Comparison of ENCODE assay signal across 8 mouse cellular contexts in the genomic region with DNA sequence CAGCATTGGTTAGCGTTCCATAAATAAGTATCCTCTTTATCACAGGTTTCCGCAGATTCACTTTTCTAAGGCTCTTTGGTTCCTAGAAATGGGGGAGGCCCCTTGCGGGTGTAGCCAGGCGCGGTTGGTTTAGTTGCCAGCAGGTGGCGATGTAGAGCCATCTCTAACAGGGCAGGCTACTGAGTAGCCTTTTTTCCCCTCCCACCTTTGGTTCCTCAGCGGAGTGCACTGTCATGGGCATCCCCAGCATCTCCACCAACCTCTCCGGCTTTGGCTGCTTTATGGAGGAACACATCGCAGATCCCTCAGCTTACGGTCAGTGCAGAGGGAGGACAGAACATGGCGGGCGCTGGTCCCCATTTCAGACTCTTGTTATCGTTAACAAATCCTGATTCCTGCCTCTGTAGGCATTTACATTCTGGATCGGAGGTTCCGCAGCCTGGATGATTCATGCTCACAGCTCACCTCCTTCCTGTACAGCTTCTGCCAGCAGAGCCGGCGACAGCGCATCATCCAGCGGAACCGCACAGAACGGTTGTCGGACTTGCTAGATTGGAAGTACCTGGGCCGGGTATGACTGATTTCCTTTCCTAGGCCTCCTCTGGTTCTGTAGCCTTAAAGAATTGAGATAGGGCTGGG. TPM values are rescaled to one million over a fixed set of nuclear protein-coding genes. Genes with fewer than 3 reads are reported as not detected.
DNase-seq lines count a peak whose midpoint lies in the region; ATAC-seq lines count a peak whose summit lies in the region.

No protein-coding gene starts in this region.

- no peaks in the 10 kb centered on the region for H3K4me1 ChIP-seq in embryonic facial prominence, embryonic 14.5 days (ENCODE audit: control insufficient read depth, insufficient read depth, low read length)
- peaks cover 4% of the 10 kb centered on the region; the same call in 1 of the 2 replicates for H3K4me1 ChIP-seq in limb, embryonic 13.5 days
- H3K4me1 ChIP-seq in midbrain, embryonic 15.5 days, result peaks cover 3% of the 10 kb centered on the region; the same call in 1 of the 2 replicates

- no peak overlapping the region for H3K9ac ChIP-seq in embryonic facial prominence, embryonic 14.5 days (ENCODE audit: low read depth, low read length)
- no peak overlapping the region for H3K9ac ChIP-seq in limb, embryonic 13.5 days
- H3K9ac ChIP-seq in midbrain, embryonic 15.5 days, result no peak overlapping the region

- H3K36me3 ChIP-seq in embryonic facial prominence, embryonic 14.5 days (ENCODE audit: control insufficient read depth, insufficient read depth, low read length), result peaks cover 67% of the 10 kb centered on the region
- peaks cover 72% of the 10 kb centered on the region for H3K36me3 ChIP-seq in limb, embryonic 13.5 days
- H3K36me3 ChIP-seq in midbrain, embryonic 15.5 days (replicated peaks), result peaks cover 10% of the 10 kb centered on the region

- H3K4me3 ChIP-seq in embryonic facial prominence, embryonic 14.5 days (ENCODE audit: low read depth, low read length), result no peak overlapping the region
- no peak overlapping the region for H3K4me3 ChIP-seq in limb, embryonic 13.5 days
- no peak overlapping the region for H3K4me3 ChIP-seq in midbrain, embryonic 15.5 days

- peak; percentile 91 for DNase-seq in B cell, adult 2 months
- DNase-seq in adrenal gland, postnatal 36 days, result peak; percentile 85 to 89
- peak; percentile 80 for DNase-seq in embryonic facial prominence, embryonic 14.5 days (ENCODE audit: low spot score)
- peak; percentile 74 to 76 for DNase-seq in heart, adult 9 months (ENCODE audit: low spot score in 2 of 2)
- peak; percentile 86 for DNase-seq in kidney, adult 9 months
- DNase-seq in spleen, postnatal 36 days (ENCODE audit: low spot score in 2 of 2), result peak; percentile 79

- 55% methylated on average over 23 of the region's 23 CpGs for WGBS in embryonic facial prominence, embryonic 14.5 days
- WGBS in limb, embryonic 13.5 days, result 55% methylated on average over 23 of the region's 23 CpGs
- WGBS in midbrain, embryonic 15.5 days, result 54% methylated on average over 23 of the region's 23 CpGs

- H3K9me3 ChIP-seq in embryonic facial prominence, embryonic 14.5 days (ENCODE audit: control insufficient read depth, low read length), result no peaks in the 10 kb centered on the region
- H3K9me3 ChIP-seq in limb, embryonic 13.5 days, result no peaks in the 10 kb centered on the region
- H3K9me3 ChIP-seq in midbrain, embryonic 15.5 days, result no peaks in the 10 kb centered on the region

- peak; percentile 70 for ATAC-seq in embryonic facial prominence, embryonic 14.5 days (ENCODE audit: low read depth)
- 0 out of 2 replicates have a peak, but pooled peaks have one; percentile 45 for ATAC-seq in limb, embryonic 13.5 days (ENCODE audit: low FRiP score, low read depth)
- ATAC-seq in midbrain, embryonic 15.5 days (replicated peaks), result peak; percentile 53

- H3K27ac ChIP-seq in embryonic facial prominence, embryonic 14.5 days (replicated peaks; ENCODE audit: low read depth, low read length), result no peak overlapping the region
- no peak overlapping the region for H3K27ac ChIP-seq in limb, embryonic 13.5 days
- H3K27ac ChIP-seq in midbrain, embryonic 15.5 days, result peak overlapping the region; percentile 25; the same call in 1 of the 2 replicates

- no peaks in the 10 kb centered on the region for H3K27me3 ChIP-seq in embryonic facial prominence, embryonic 14.5 days (replicated peaks; ENCODE audit: control insufficient read depth, insufficient read depth, low read length)
- H3K27me3 ChIP-seq in limb, embryonic 13.5 days, result no peaks in the 10 kb centered on the region
- H3K27me3 ChIP-seq in midbrain, embryonic 15.5 days (replicated peaks), result no peaks in the 10 kb centered on the region

- H3K4me2 ChIP-seq in embryonic facial prominence, embryonic 14.5 days (ENCODE audit: low read depth, low read length), result no peak overlapping the region
- no peak overlapping the region for H3K4me2 ChIP-seq in limb, embryonic 13.5 days (replicated peaks)
- no peak overlapping the region for H3K4me2 ChIP-seq in midbrain, embryonic 15.5 days

RNA-seq across cellular contexts. Expression of a gene that starts 8.2 kb away (rescaled TPM):
- total RNA-seq in adrenal gland, postnatal 36 days (2021), result 1,000 to 10,000 TPM in 1 of 2 experiments, 100 to 1,000 TPM in 1; 896 to 1,448 TPM
- 4,260 and 4,697 TPM in 2 replicates for polyA plus RNA-seq in embryonic facial prominence, embryonic 14.5 days (2014; fragmentation: Nextera tagmentation; extraction: Ambion mirVana)
- polyA plus RNA-seq in limb, embryonic 13.5 days (2015; fragmentation: Nextera tagmentation; extraction: Ambion mirVana), result 5,430 and 5,479 TPM in 2 replicates
- 6,021 and 6,209 TPM in 2 replicates for polyA plus RNA-seq in midbrain, embryonic 15.5 days (2015; fragmentation: Nextera tagmentation; extraction: Ambion mirVana)

RNA-seq across cellular contexts. Expression of a gene that starts 13.6 kb away (rescaled TPM):
- total RNA-seq in adrenal gland, postnatal 36 days (2021), result 10 to 100 TPM; 50.3 to 56.3 TPM
- polyA plus RNA-seq in embryonic facial prominence, embryonic 14.5 days (2014; fragmentation: Nextera tagmentation; extraction: Ambion mirVana), result 123 and 127 TPM in 2 replicates
- polyA plus RNA-seq in limb, embryonic 13.5 days (2015; fragmentation: Nextera tagmentation; extraction: Ambion mirVana), result 142 and 144 TPM in 2 replicates
- 107 and 117 TPM in 2 replicates for polyA plus RNA-seq in midbrain, embryonic 15.5 days (2015; fragmentation: Nextera tagmentation; extraction: Ambion mirVana)

RNA-seq across cellular contexts. Expression of a gene that starts 15.2 kb away (rescaled TPM):
- total RNA-seq in adrenal gland, postnatal 36 days (2021), result 10 to 100 TPM; 60.1 to 64.5 TPM
- 120 and 132 TPM in 2 replicates for polyA plus RNA-seq in embryonic facial prominence, embryonic 14.5 days (2014; fragmentation: Nextera tagmentation; extraction: Ambion mirVana)
- 167 and 170 TPM in 2 replicates for polyA plus RNA-seq in limb, embryonic 13.5 days (2015; fragmentation: Nextera tagmentation; extraction: Ambion mirVana)
- 257 and 261 TPM in 2 replicates for polyA plus RNA-seq in midbrain, embryonic 15.5 days (2015; fragmentation: Nextera tagmentation; extraction: Ambion mirVana)

RNA-seq across cellular contexts. Expression of a gene that starts 16.8 kb away (rescaled TPM):
- 10 to 100 TPM; 41.7 to 43.9 TPM for total RNA-seq in adrenal gland, postnatal 36 days (2021)
- polyA plus RNA-seq in embryonic facial prominence, embryonic 14.5 days (2014; fragmentation: Nextera tagmentation; extraction: Ambion mirVana), result 39.3 TPM in 2 replicates
- polyA plus RNA-seq in limb, embryonic 13.5 days (2015; fragmentation: Nextera tagmentation; extraction: Ambion mirVana), result 41.7 and 45.9 TPM in 2 replicates
- polyA plus RNA-seq in midbrain, embryonic 15.5 days (2015; fragmentation: Nextera tagmentation; extraction: Ambion mirVana), result 21.0 and 22.7 TPM in 2 replicates

RNA-seq across cellular contexts. Expression of a gene that starts 30.2 kb away (rescaled TPM):
- 1 to 10 TPM in 1 of 2 experiments, under 1 TPM in 1; 0.86 to 2.1 TPM for total RNA-seq in adrenal gland, postnatal 36 days (2021)
- polyA plus RNA-seq in embryonic facial prominence, embryonic 14.5 days (2014; fragmentation: Nextera tagmentation; extraction: Ambion mirVana), result 1.2 and 1.5 TPM in 2 replicates
- polyA plus RNA-seq in limb, embryonic 13.5 days (2015; fragmentation: Nextera tagmentation; extraction: Ambion mirVana), result 1.0 and 1.2 TPM in 2 replicates
- 0.08 and 0.23 TPM in 2 replicates for polyA plus RNA-seq in midbrain, embryonic 15.5 days (2015; fragmentation: Nextera tagmentation; extraction: Ambion mirVana)
